8 mouse cellular contexts compared by ENCODE assay signal in the genomic region with DNA sequence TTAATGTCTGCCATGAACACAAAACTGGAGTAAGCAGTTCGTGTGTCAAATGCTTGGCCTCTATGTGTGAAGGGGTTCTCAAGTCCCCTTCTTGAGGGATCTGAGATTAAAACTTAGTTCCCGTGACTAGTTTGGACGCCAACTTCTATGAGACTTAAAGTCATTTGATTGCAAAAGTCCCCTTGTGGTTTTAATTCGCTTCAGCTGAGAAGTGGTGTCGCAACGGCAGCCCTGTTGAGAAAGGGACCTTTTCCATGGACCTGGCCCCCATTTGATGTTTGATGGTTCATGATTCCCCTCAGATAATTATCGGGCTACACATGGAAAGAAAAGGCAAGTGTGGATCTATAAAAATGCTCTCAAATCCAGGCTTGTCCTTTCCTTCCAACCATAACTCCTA. TPM values are rescaled to one million over a fixed set of nuclear protein-coding genes. Genes with fewer than 3 reads are reported as not detected.
DNase-seq lines count a peak whose midpoint lies in the region; ATAC-seq and TF ChIP-seq lines count a peak whose summit lies in the region.

No protein-coding gene starts in this region.

- H3K9me3 ChIP-seq in limb, embryonic 13.5 days, result no peaks in the 10 kb centered on the region

- H3K9ac ChIP-seq in limb, embryonic 13.5 days, result no peak overlapping the region

- H3K27me3 ChIP-seq in limb, embryonic 13.5 days, result no peaks in the 10 kb centered on the region

- no peak overlapping the region for H3K27ac ChIP-seq in layer of hippocampus, adult 2 months
- H3K27ac ChIP-seq in limb, embryonic 13.5 days, result no peak overlapping the region

- H3K4me1 ChIP-seq in limb, embryonic 13.5 days, result peaks cover 56% of the 10 kb centered on the region

- WGBS in limb, embryonic 13.5 days, result 81% methylated on average over 7 of the region's 7 CpGs

- peak; percentile 49 for DNase-seq in adrenal gland, postnatal 10 days
- no peak for DNase-seq in adrenal gland, adult 18-20 months (ENCODE audit: low spot score in 2 of 2)
- no peak for DNase-seq in layer of hippocampus, adult 2 months (ENCODE audit: low spot score in 2 of 2)
- no peak for DNase-seq in layer of hippocampus, adult 9-10 months (ENCODE audit: low spot score)
- DNase-seq in ovary, postnatal 10 days (ENCODE audit: low spot score), result no peak
- DNase-seq in right cerebral cortex, postnatal 14 days, result no peak

- no peak for ATAC-seq in limb, embryonic 13.5 days (ENCODE audit: low FRiP score, low read depth)
- 0 out of 2 replicates have a peak, but pooled peaks have one; percentile 7 for ATAC-seq in monocyte, adult 5-6 weeks (replicated peaks; ENCODE audit: insufficient number of reproducible peaks, low FRiP score, low TSS enrichment, poor library complexity, severe bottlenecking)

- H3K4me3 ChIP-seq in layer of hippocampus, adult 2 months, result peak overlapping the region; percentile 56; the same call in 1 of the 2 replicates
- no peak overlapping the region for H3K4me3 ChIP-seq in limb, embryonic 13.5 days

- peak overlapping the region; percentile 62 for H3K4me2 ChIP-seq in limb, embryonic 13.5 days (replicated peaks)

- no peak for TF ChIP-seq CTCF in layer of hippocampus, adult 2 months (conservative IDR thresholded peaks at IDR 0.05)

- peaks cover 5% of the 10 kb centered on the region for H3K36me3 ChIP-seq in limb, embryonic 13.5 days

RNA-seq across cellular contexts. Expression of a gene that starts 7.3 kb away (rescaled TPM):
- total RNA-seq in adrenal gland, postnatal 10 days (2021), result 10 to 100 TPM in 1 of 2 experiments, 1 to 10 TPM in 1; 7.9 to 14.8 TPM
- total RNA-seq in adrenal gland, adult 18-20 months (2021), result 1 to 10 TPM; 1.9 to 3.2 TPM
- total RNA-seq in layer of hippocampus, adult 2 months (2021), result 1 to 10 TPM in 1 of 2 experiments, under 1 TPM in 1; 0.74 to 1.5 TPM
- 7.9 and 8.7 TPM in 2 replicates for polyA plus RNA-seq in limb, embryonic 13.5 days (2015; fragmentation: Nextera tagmentation; extraction: Ambion mirVana)
- total RNA-seq in monocyte, adult 5-6 weeks (2017), result 18.1 to 19.7 TPM (median 18.4 TPM) in 3 replicates

RNA-seq across cellular contexts. Expression of a gene that starts 26.7 kb away (rescaled TPM):
- 1 to 10 TPM; 5.0 to 7.9 TPM for total RNA-seq in adrenal gland, postnatal 10 days (2021)
- total RNA-seq in adrenal gland, adult 18-20 months (2021), result 1 to 10 TPM; 1.6 to 2.8 TPM
- total RNA-seq in layer of hippocampus, adult 2 months (2021), result 1 to 10 TPM; 2.5 to 3.1 TPM
- polyA plus RNA-seq in limb, embryonic 13.5 days (2015; fragmentation: Nextera tagmentation; extraction: Ambion mirVana), result 15.1 and 16.4 TPM in 2 replicates
- not detected in 3 replicates for total RNA-seq in monocyte, adult 5-6 weeks (2017)

RNA-seq across cellular contexts. Expression of a gene that starts 36.2 kb away (rescaled TPM):
- total RNA-seq in adrenal gland, postnatal 10 days (2021), result 100 to 1,000 TPM in 1 of 2 experiments, 10 to 100 TPM in 1; 97.2 to 110 TPM
- total RNA-seq in adrenal gland, adult 18-20 months (2021), result 10 to 100 TPM; 47.4 to 77.7 TPM
- total RNA-seq in layer of hippocampus, adult 2 months (2021), result 10 to 100 TPM; 45.1 to 47.4 TPM
- 736 and 770 TPM in 2 replicates for polyA plus RNA-seq in limb, embryonic 13.5 days (2015; fragmentation: Nextera tagmentation; extraction: Ambion mirVana)
- 4.9 to 16.7 TPM (median 8.5 TPM) in 3 replicates for total RNA-seq in monocyte, adult 5-6 weeks (2017)
